ENCODE assay signal across 8 mouse cellular contexts in the genomic region with DNA sequence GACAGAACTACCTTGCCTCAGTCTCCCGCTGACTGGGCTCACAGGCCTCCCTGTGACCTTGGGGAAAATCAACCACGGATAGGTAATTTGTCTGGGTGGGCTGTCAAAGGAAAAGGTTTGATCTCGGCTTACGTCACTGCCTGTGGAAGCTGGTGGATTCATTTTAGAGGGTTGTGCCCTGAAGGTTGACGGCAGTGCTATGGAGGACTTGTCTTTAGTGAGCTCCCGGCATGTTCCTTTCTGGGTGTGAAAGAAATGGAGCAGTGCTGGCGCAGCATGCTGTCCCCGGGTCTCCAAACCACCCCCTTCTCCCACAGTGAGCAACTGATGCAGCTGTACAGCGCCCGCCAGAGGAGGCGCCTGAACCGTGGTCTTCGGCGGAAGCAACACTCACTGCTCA. TPM values are rescaled to one million over a fixed set of nuclear protein-coding genes. Genes with fewer than 3 reads are reported as not detected.
A peak's percentile ranks its signal among the peaks of the same experiment; 100 is the strongest.
DNase-seq lines count a peak whose midpoint lies in the region; ATAC-seq lines count a peak whose summit lies in the region.

No protein-coding gene starts in this region.

- no peaks in the 10 kb centered on the region for H3K9me3 ChIP-seq in heart, embryonic 10.5 days
- no peaks in the 10 kb centered on the region for H3K9me3 ChIP-seq in embryonic facial prominence, embryonic 14.5 days (ENCODE audit: control insufficient read depth, low read length)
- H3K9me3 ChIP-seq in liver, embryonic 12.5 days (replicated peaks), result no peaks in the 10 kb centered on the region

- peaks cover 48% of the 10 kb centered on the region for H3K4me1 ChIP-seq in heart, embryonic 10.5 days
- 0 out of 2 replicates have a peak, but pooled peaks cover 4% of the 10 kb centered on the region for H3K4me1 ChIP-seq in embryonic facial prominence, embryonic 14.5 days (ENCODE audit: control insufficient read depth, insufficient read depth, low read length)
- peaks cover 58% of the 10 kb centered on the region for H3K4me1 ChIP-seq in liver, embryonic 12.5 days

- peaks cover 21% of the 10 kb centered on the region for H3K27me3 ChIP-seq in heart, embryonic 10.5 days (ENCODE audit: insufficient read depth, poor library complexity, severe bottlenecking)
- H3K27me3 ChIP-seq in embryonic facial prominence, embryonic 14.5 days (replicated peaks; ENCODE audit: control insufficient read depth, insufficient read depth, low read length), result peaks cover 3% of the 10 kb centered on the region
- H3K27me3 ChIP-seq in liver, embryonic 12.5 days (replicated peaks), result peaks cover 21% of the 10 kb centered on the region

- 38% methylated on average over 14 of the region's 14 CpGs for WGBS in heart, embryonic 10.5 days
- WGBS in embryonic facial prominence, embryonic 14.5 days, result 24% methylated on average over 14 of the region's 14 CpGs
- 8% methylated on average over 14 of the region's 14 CpGs for WGBS in liver, embryonic 12.5 days (ENCODE audit: insufficient replicate concordance)

- no peak for ATAC-seq in embryonic facial prominence, embryonic 14.5 days (ENCODE audit: low read depth)
- ATAC-seq in liver, embryonic 12.5 days, result no peak
- ATAC-seq in erythroid progenitor cell, adult 5-6 weeks (replicated peaks; ENCODE audit: low FRiP score, poor library complexity, severe bottlenecking), result no peak

- peak overlapping the region; percentile 91 for H3K4me3 ChIP-seq in heart, embryonic 10.5 days
- H3K4me3 ChIP-seq in embryonic facial prominence, embryonic 14.5 days (ENCODE audit: low read depth, low read length), result peak overlapping the region; percentile 97
- H3K4me3 ChIP-seq in liver, embryonic 12.5 days, result peak overlapping the region; percentile 95

- no peak for DNase-seq in heart, embryonic 10.5 days (ENCODE audit: low spot score)
- DNase-seq in heart, adult 8-10 months (ENCODE audit: low spot score), result no peak
- peak; percentile 47 for DNase-seq in 416B (ENCODE audit: low read depth)
- no peak for DNase-seq in embryonic facial prominence, embryonic 14.5 days (ENCODE audit: low spot score)
- DNase-seq in left cerebral cortex, adult 18-20 months (ENCODE audit: low spot score in 2 of 2), result no peak
- no peak for DNase-seq in left cerebral cortex, adult 9 months (ENCODE audit: low spot score in 2 of 2)

- H3K27ac ChIP-seq in heart, embryonic 10.5 days, result peak overlapping the region; percentile 98
- peak overlapping the region; percentile 94 for H3K27ac ChIP-seq in embryonic facial prominence, embryonic 14.5 days (replicated peaks; ENCODE audit: low read depth, low read length)
- peak overlapping the region; percentile 93 for H3K27ac ChIP-seq in liver, embryonic 12.5 days

- peak overlapping the region; percentile 98 for H3K4me2 ChIP-seq in embryonic facial prominence, embryonic 14.5 days (ENCODE audit: low read depth, low read length)
- H3K4me2 ChIP-seq in liver, embryonic 12.5 days, result peak overlapping the region; percentile 91

- peaks cover 32% of the 10 kb centered on the region for H3K36me3 ChIP-seq in heart, embryonic 10.5 days
- H3K36me3 ChIP-seq in embryonic facial prominence, embryonic 14.5 days (ENCODE audit: control insufficient read depth, insufficient read depth, low read length), result peaks cover 28% of the 10 kb centered on the region
- peaks cover 33% of the 10 kb centered on the region for H3K36me3 ChIP-seq in liver, embryonic 12.5 days

- H3K9ac ChIP-seq in embryonic facial prominence, embryonic 14.5 days (ENCODE audit: low read depth, low read length), result peak overlapping the region; percentile 99
- peak overlapping the region; percentile 98 for H3K9ac ChIP-seq in liver, embryonic 12.5 days

RNA-seq across cellular contexts. Expression of gene Rps15, which starts 1.1 kb away (rescaled TPM):
- polyA plus RNA-seq in heart, embryonic 10.5 days (2016; fragmentation: Nextera tagmentation; extraction: Ambion mirVana), result 774 and 882 TPM in 2 replicates
- total RNA-seq in heart, adult 8-10 months (2022), result 100 to 1,000 TPM; 763 to 919 (median 846) TPM
- 1,047 and 1,145 TPM in 2 replicates for polyA plus RNA-seq in embryonic facial prominence, embryonic 14.5 days (2014; fragmentation: Nextera tagmentation; extraction: Ambion mirVana)
- polyA plus RNA-seq in liver, embryonic 12.5 days (2016; fragmentation: Nextera tagmentation; extraction: Ambion mirVana), result 872 and 920 TPM in 2 replicates
- 689 and 862 TPM in 2 replicates for total RNA-seq in erythroid progenitor cell, adult 5-6 weeks (2015; ENCODE audit: low replicate concordance)
- 557 and 668 TPM in 2 replicates for total RNA-seq in erythroid progenitor cell, adult 5-6 weeks (2017; ENCODE audit: low replicate concordance)
- 1,000 to 10,000 TPM in 1 of 2 experiments, 100 to 1,000 TPM in 1; 965 to 1,061 TPM for total RNA-seq in left cerebral cortex, adult 18-20 months (2021)

RNA-seq across cellular contexts. Expression of gene Apc2, which starts 2.5 kb away (rescaled TPM):
- polyA plus RNA-seq in heart, embryonic 10.5 days (2016; fragmentation: Nextera tagmentation; extraction: Ambion mirVana), result 0.74 and 0.78 TPM in 2 replicates
- total RNA-seq in heart, adult 8-10 months (2022), result 1 to 10 TPM; 2.2 to 3.1 (median 2.2) TPM
- 6.2 and 7.4 TPM in 2 replicates for polyA plus RNA-seq in embryonic facial prominence, embryonic 14.5 days (2014; fragmentation: Nextera tagmentation; extraction: Ambion mirVana)
- polyA plus RNA-seq in liver, embryonic 12.5 days (2016; fragmentation: Nextera tagmentation; extraction: Ambion mirVana), result 0.17 and 0.22 TPM in 2 replicates
- total RNA-seq in erythroid progenitor cell, adult 5-6 weeks (2015; ENCODE audit: low replicate concordance), result not detected in 2 replicates
- total RNA-seq in erythroid progenitor cell, adult 5-6 weeks (2017; ENCODE audit: low replicate concordance), result 0.13 TPM in 1 of 2 replicates, not detected in the other
- 100 to 1,000 TPM; 106 to 109 TPM for total RNA-seq in left cerebral cortex, adult 18-20 months (2021)

RNA-seq across cellular contexts. Expression of gene 2310011J03Rik, which starts 27.0 kb away (rescaled TPM):
- polyA plus RNA-seq in heart, embryonic 10.5 days (2016; fragmentation: Nextera tagmentation; extraction: Ambion mirVana), result 41.3 and 46.8 TPM in 2 replicates
- 10 to 100 TPM; 14.3 to 19.8 (median 16.3) TPM for total RNA-seq in heart, adult 8-10 months (2022)
- 38.5 and 46.3 TPM in 2 replicates for polyA plus RNA-seq in embryonic facial prominence, embryonic 14.5 days (2014; fragmentation: Nextera tagmentation; extraction: Ambion mirVana)
- polyA plus RNA-seq in liver, embryonic 12.5 days (2016; fragmentation: Nextera tagmentation; extraction: Ambion mirVana), result 46.0 and 46.7 TPM in 2 replicates
- 7.2 and 13.4 TPM in 2 replicates for total RNA-seq in erythroid progenitor cell, adult 5-6 weeks (2015; ENCODE audit: low replicate concordance)
- total RNA-seq in erythroid progenitor cell, adult 5-6 weeks (2017; ENCODE audit: low replicate concordance), result 6.1 and 10.8 TPM in 2 replicates
- total RNA-seq in left cerebral cortex, adult 18-20 months (2021), result 10 to 100 TPM; 25.1 to 28.5 TPM

RNA-seq across cellular contexts. Expression of gene Dazap1, which starts 32.0 kb away (rescaled TPM):
- 40.2 and 58.0 TPM in 2 replicates for polyA plus RNA-seq in heart, embryonic 10.5 days (2016; fragmentation: Nextera tagmentation; extraction: Ambion mirVana)
- total RNA-seq in heart, adult 8-10 months (2022), result 10 to 100 TPM; 49.2 to 62.8 (median 56.5) TPM
- polyA plus RNA-seq in embryonic facial prominence, embryonic 14.5 days (2014; fragmentation: Nextera tagmentation; extraction: Ambion mirVana), result 42.3 and 43.5 TPM in 2 replicates
- 44.3 and 45.9 TPM in 2 replicates for polyA plus RNA-seq in liver, embryonic 12.5 days (2016; fragmentation: Nextera tagmentation; extraction: Ambion mirVana)
- 35.6 and 83.6 TPM in 2 replicates for total RNA-seq in erythroid progenitor cell, adult 5-6 weeks (2015; ENCODE audit: low replicate concordance)
- 72.0 and 102 TPM in 2 replicates for total RNA-seq in erythroid progenitor cell, adult 5-6 weeks (2017; ENCODE audit: low replicate concordance)
- total RNA-seq in left cerebral cortex, adult 18-20 months (2021), result 10 to 100 TPM; 75.6 to 81.7 TPM

RNA-seq across cellular contexts. Expression of gene Gamt, which starts 32.5 kb away (rescaled TPM):
- polyA plus RNA-seq in heart, embryonic 10.5 days (2016; fragmentation: Nextera tagmentation; extraction: Ambion mirVana), result 61.2 and 72.0 TPM in 2 replicates
- 10 to 100 TPM; 10.3 to 17.1 (median 14.7) TPM for total RNA-seq in heart, adult 8-10 months (2022)
- 124 and 139 TPM in 2 replicates for polyA plus RNA-seq in embryonic facial prominence, embryonic 14.5 days (2014; fragmentation: Nextera tagmentation; extraction: Ambion mirVana)
- polyA plus RNA-seq in liver, embryonic 12.5 days (2016; fragmentation: Nextera tagmentation; extraction: Ambion mirVana), result 43.0 and 50.0 TPM in 2 replicates
- total RNA-seq in erythroid progenitor cell, adult 5-6 weeks (2015; ENCODE audit: low replicate concordance), result 1.4 TPM in 1 of 2 replicates, not detected in the other
- total RNA-seq in erythroid progenitor cell, adult 5-6 weeks (2017; ENCODE audit: low replicate concordance), result not detected in 2 replicates
- 10 to 100 TPM; 16.2 to 21.2 TPM for total RNA-seq in left cerebral cortex, adult 18-20 months (2021)

Comparison
In these comparisons a context has a peak if more than half of its experiments do, and no peak if none do; other contexts are left out.
1. RNA of gene Apc2, which starts 2.5 kb away (total RNA-seq): 106 to 109 TPM in left cerebral cortex, adult 18-20 months; 2.2 to 3.1 TPM in heart, adult 8-10 months and 0.13 TPM in erythroid progenitor cell, adult 5-6 weeks; every median in the first group is over 10 times any median in the second.
2. Peak in every context shown above with its lines, with median percentiles within 50 percentile points of each other: H3K27ac ChIP-seq and H3K4me3 ChIP-seq.